In genomic region chr8:67598687-67599086, GRCm38 (mm10) we compare ENCODE assay signal across 18 mouse cellular contexts.
"Had no signal": no experiment of that assay in that cellular context is flagged by ENCODE, and none has a peak within 500 bp of the region (broad histone marks: within the 10 kb centered on the region; RNA-seq: fewer than 3 reads in every experiment).

No protein-coding gene starts in this region.

- H3K4me1 ChIP-seq: midbrain, embryonic 10.5 days; midbrain, embryonic 12.5 days; neural tube, embryonic 13.5 days had no signal

- H3K9ac ChIP-seq: lung, embryonic 14.5 days; midbrain, embryonic 12.5 days; neural tube, embryonic 13.5 days had no signal

- H3K4me2 ChIP-seq: lung, embryonic 14.5 days; midbrain, embryonic 12.5 days; neural tube, embryonic 13.5 days had no signal

- ATAC-seq: midbrain, embryonic 16.5 days had no signal

- H3K27ac ChIP-seq: midbrain, embryonic 10.5 days; midbrain, embryonic 12.5 days; neural tube, embryonic 13.5 days had no signal

- H3K4me3 ChIP-seq: midbrain, embryonic 10.5 days; midbrain, embryonic 12.5 days; myocyte; neural tube, embryonic 13.5 days had no signal

- H3K9me3 ChIP-seq: midbrain, embryonic 10.5 days; midbrain, embryonic 12.5 days; neural tube, embryonic 13.5 days had no signal

- H3K36me3 ChIP-seq: midbrain, embryonic 10.5 days; midbrain, embryonic 12.5 days; neural tube, embryonic 13.5 days had no signal

- DNase-seq: lung, adult 18-20 months; lung, embryonic 14.5 days; lung, postnatal 10 days; lung, postnatal 4 days; midbrain, embryonic 14.5 days; retina, postnatal 1 day; right cerebral cortex, adult 18-20 months; right cerebral cortex, postnatal 25 days; right cerebral cortex, postnatal 4 days; spleen, adult 18-20 months; thymus, adult 18-20 months; thymus, postnatal 14 days; thymus, postnatal 36 days had no signal

- H3K27me3 ChIP-seq: midbrain, embryonic 12.5 days; neural tube, embryonic 13.5 days had no signal
